Mouse (Mus musculus): ENCODE measurements at regions not wholly inside any gene's neighbourhood (a gene's known extent, or its start where the extent isn't known, plus 50 kb on each side); places are given as distances from the start of the nearest gene placed in this dataset.

DNA sequence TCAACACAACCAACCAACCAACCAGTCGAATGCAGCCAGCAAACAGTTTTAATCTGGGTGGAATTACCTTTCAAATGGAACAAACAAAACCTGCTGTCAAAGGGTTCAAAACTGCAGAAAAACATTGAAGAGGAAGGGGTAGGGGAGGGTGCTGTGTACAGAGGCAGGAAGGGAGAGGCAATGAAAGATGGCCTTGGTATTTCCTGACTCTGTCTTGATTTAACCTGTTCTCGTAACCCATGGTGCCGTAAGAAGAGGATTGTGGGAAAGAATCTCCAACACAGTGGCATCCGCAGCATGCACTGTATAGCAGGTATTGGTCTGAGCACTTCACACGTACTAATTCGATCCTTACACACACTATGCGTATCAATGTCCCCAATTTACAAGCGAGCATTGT is 88.8 kb upstream of the Rbms1 start:
- TF ChIP-seq POLR2A (IDR thresholded peaks at IDR 0.05; ENCODE audit: low read depth, low read length) = no peak
- no peak for TF ChIP-seq CTCF (conservative IDR thresholded peaks at IDR 0.05; ENCODE audit: insufficient read depth, insufficient read length, low read depth, low read length)

Measured in kidney, adult 2 months (tissue).